Mouse (Mus musculus) neural tube, embryonic 11.5 days (tissue): ENCODE measurements around the gene Fbxo36. TPM values are rescaled to one million over a fixed set of nuclear protein-coding genes. Genes with fewer than 3 reads are reported as not detected.

Source experiments
- ATAC-seq: fragments of 200-750 bp; cut with Nextera tagmentation; 2 replicates; pipeline ENCODE4 v1.8.0; 2017; ENCODE audit warnings: moderate number of reproducible peaks, mild to moderate bottlenecking, moderate TSS enrichment, moderate library complexity; ENCODE audit not compliant: insufficient read depth, low FRiP score, low TSS enrichment
- DNase-seq: peaks from one replicate; pipeline ENCODE4 v3.0.0-alpha.2; 2015; ENCODE audit warnings: low spot score
- H3K27ac ChIP-seq: fragments of 300-500 bp; sonication (generic); 2 replicates; pipeline ENCODE4 v1.5.1; 2014; ENCODE audit warnings: low read depth, mild to moderate bottlenecking, low read length
- H3K27me3 ChIP-seq: fragments of 300-500 bp; sonication (generic); 2 replicates; pipeline ENCODE4 v1.6.1; 2014; ENCODE audit warnings: mild to moderate bottlenecking, low read length, mixed read lengths; ENCODE audit not compliant: control insufficient read depth, insufficient read depth
- H3K36me3 ChIP-seq: fragments of 300-500 bp; sonication (generic); 2 replicates; pipeline ENCODE4 v1.6.1; 2014; ENCODE audit warnings: mild to moderate bottlenecking, low read length, moderate library complexity, mixed read lengths; ENCODE audit not compliant: control insufficient read depth, insufficient read depth
- H3K4me1 ChIP-seq: fragments of 300-500 bp; sonication (generic); 2 replicates; pipeline ENCODE4 v1.6.1; 2014; ENCODE audit warnings: low read length, mixed read lengths; ENCODE audit not compliant: control insufficient read depth, insufficient read depth
- H3K4me2 ChIP-seq: fragments of 300-500 bp; sonication (generic); 2 replicates; pipeline ENCODE4 v1.6.1; 2014; ENCODE audit warnings: low read depth, mild to moderate bottlenecking, moderate library complexity
- H3K4me3 ChIP-seq: fragments of 300-500 bp; sonication (generic); 2 replicates; pipeline ENCODE4 v1.5.1; 2014; ENCODE audit warnings: low read depth, low read length
- H3K9ac ChIP-seq: fragments of 300-500 bp; sonication (generic); 2 replicates; pipeline ENCODE4 v1.6.1; 2014; ENCODE audit warnings: mild to moderate bottlenecking, low read length
- H3K9me3 ChIP-seq: fragments of 300-500 bp; sonication (generic); 2 replicates; pipeline ENCODE4 v1.6.1; 2016; ENCODE audit warnings: low read length; ENCODE audit not compliant: control insufficient read depth
- WGBS: fragments of 180-500 bp; shearing (Covaris S2); extraction: QIAGEN DNeasy Blood & Tissue Kit; methylation state at CpG from one replicate; pipeline ENCODE4 v1.1.7; 2014; 5-methylcytosine and 5-hydroxymethylcytosine counted together
- polyA plus RNA-seq: library from polyadenylated mRNA; unstranded; fragments of >200 nt; fragmentation: Nextera tagmentation; extraction: Ambion mirVana; gene quantifications from 2 replicates; pipeline ENCODE4 v1.2.1, GENCODE M21; 2014

Fbxo36 gene
- polyA plus RNA-seq, 1 experiment from 2014 or later, result 6.7 TPM

DNA sequence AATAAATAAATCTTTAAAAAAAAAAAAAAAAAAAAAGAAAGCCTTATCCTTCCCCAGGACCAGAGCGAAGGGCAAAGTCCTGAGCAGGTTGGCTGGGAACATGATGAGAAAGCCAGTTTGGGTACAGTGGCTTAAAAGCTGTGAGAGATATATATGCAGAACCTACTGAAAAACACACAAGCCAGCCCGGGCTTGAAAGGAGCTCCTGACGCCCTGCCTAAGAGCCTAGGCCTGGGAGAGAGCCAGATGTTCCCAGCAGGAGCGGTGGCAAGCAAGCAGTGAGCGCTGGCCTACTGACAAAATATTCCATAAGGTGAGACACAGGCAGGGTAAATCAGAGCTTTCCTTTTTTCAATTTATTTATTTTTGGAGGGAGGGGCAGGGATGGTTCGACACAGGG lies 26.6 kb downstream of the Fbxo36 start:
- H3K9ac ChIP-seq, result no peak overlapping the region
- no peaks in the 10 kb centered on the region for H3K27me3 ChIP-seq
- no peak overlapping the region for H3K4me3 ChIP-seq
- H3K27ac ChIP-seq, result no peak overlapping the region
- ATAC-seq, result no peak
- no peaks in the 10 kb centered on the region for H3K4me1 ChIP-seq
- no peaks in the 10 kb centered on the region for H3K9me3 ChIP-seq
- H3K4me2 ChIP-seq, result no peak overlapping the region
- WGBS, result 86% methylated on average over 6 of the region's 6 CpGs
- DNase-seq, result no peak
- H3K36me3 ChIP-seq, result no peaks in the 10 kb centered on the region

DNA sequence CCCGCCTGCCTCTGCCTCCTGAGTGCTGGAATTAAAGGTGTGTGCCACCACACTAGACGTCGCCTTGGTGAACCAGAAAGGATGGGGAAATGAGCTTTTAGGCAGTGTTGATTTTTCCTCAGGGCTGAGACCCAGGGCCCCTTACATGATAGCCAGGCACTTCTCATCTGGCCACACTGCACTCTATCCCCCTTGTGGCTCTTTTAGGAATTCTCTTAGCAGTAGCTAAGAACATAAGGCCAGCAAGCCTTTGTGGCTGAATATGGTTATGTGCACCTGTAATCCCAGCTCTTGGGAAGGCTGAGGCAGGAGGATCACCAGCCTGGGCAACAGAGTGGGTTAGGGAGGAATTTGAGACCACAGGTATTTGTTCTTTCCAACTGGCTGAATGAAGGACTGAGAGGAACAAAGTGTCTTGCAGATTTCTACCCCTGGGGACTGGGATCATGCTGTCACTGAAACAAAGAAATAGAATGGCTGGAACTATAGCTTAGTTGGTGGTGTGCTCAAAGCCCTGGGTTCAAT lies 27.1 kb downstream of the Fbxo36 start:
- Histone ChIP-seq H3K36me3 (no peaks in the 10 kb centered on the region), H3K9ac (no peak overlapping the region), H3K4me2 (no peak overlapping the region), H3K27ac (no peak overlapping the region), H3K9me3 (no peaks in the 10 kb centered on the region), H3K4me3 (no peak overlapping the region), H3K27me3 (no peaks in the 10 kb centered on the region), H3K4me1 (no peaks in the 10 kb centered on the region)
- WGBS, result 95% methylated on average over 3 of the region's 3 CpGs
- DNase-seq (no peak), ATAC-seq (no peak)

DNA sequence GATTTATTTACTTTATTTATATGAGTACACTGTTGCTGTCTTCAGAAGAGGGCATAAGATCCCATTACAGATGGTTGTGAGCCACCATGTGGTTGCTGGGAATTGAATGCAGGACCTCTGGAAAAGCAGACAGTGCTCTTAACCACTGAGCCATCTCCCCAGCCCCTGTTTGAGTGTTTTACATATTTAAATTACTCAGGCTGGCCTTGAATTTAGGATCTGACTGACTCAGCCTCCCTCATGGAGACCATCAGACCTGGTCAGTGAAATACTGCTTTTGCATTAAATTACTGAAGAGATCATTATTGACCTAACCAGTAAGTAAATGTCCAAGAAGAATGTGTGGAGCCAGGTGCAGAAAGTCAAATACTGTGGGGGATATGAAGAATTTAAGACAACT lies 28.7 kb downstream of the Fbxo36 start:
- Histone ChIP-seq H3K4me3 (no peak overlapping the region), H3K4me2 (no peak overlapping the region), H3K27me3 (no peaks in the 10 kb centered on the region), H3K4me1 (no peaks in the 10 kb centered on the region), H3K36me3 (no peaks in the 10 kb centered on the region), H3K9me3 (no peaks in the 10 kb centered on the region), H3K9ac (no peak overlapping the region), H3K27ac (no peak overlapping the region)
- ATAC-seq (no peak), DNase-seq (no peak)

DNA sequence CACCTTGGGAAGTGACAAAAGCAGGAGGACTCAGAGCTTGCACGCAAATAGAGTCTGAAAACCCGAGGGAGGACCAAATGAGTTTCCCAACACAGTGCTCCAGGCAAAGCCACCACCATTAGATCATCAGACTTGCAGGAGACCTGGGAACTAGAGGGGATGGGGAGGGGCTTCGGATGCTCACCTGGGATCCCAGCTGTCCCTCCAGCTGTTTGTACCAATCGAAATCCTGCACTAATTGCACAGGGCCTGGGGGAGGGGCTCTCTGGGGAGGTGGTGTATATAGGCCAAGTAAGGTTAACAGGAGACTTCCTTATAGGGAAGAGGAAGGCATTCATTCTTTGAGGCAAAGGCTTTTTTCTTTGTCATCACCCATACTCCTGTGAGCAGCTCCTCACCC lies 29.2 kb downstream of the Fbxo36 start:
- H3K27me3 ChIP-seq, result no peaks in the 10 kb centered on the region
- no peak overlapping the region for H3K9ac ChIP-seq
- 70% methylated on average over 4 of the region's 4 CpGs for WGBS
- H3K4me1 ChIP-seq, result no peaks in the 10 kb centered on the region
- H3K4me2 ChIP-seq, result no peak overlapping the region
- no peak overlapping the region for H3K27ac ChIP-seq
- ATAC-seq, result no peak
- no peaks in the 10 kb centered on the region for H3K36me3 ChIP-seq
- H3K9me3 ChIP-seq, result no peaks in the 10 kb centered on the region
- no peak for DNase-seq
- no peak overlapping the region for H3K4me3 ChIP-seq

DNA sequence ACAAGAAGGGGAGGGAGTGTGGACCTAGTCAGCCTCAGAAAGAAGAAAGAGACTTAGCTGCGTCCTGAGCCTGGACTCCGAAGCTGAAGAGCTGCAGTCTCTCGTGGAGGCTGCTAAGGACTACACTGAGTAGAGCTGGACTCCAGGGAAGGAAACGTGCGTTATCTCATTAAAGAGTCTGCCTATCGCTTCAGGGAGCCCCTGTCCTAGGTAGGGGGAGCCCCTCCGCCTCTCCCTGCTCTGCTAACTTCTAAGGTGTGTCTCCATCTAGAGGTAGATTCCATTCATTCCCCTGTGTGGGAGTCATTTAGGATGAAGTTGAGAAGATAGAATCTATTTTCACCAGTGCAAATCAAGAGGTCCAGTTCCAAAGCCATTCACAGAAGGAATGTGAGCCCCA lies 29.9 kb downstream of the Fbxo36 start:
- Histone ChIP-seq H3K4me3 (no peak overlapping the region), H3K9ac (no peak overlapping the region), H3K27ac (no peak overlapping the region), H3K4me1 (no peaks in the 10 kb centered on the region), H3K9me3 (no peaks in the 10 kb centered on the region), H3K36me3 (no peaks in the 10 kb centered on the region), H3K4me2 (no peak overlapping the region), H3K27me3 (no peaks in the 10 kb centered on the region)
- DNase-seq (no peak), ATAC-seq (no peak)
- 61% methylated on average over 7 of the region's 7 CpGs for WGBS

DNA sequence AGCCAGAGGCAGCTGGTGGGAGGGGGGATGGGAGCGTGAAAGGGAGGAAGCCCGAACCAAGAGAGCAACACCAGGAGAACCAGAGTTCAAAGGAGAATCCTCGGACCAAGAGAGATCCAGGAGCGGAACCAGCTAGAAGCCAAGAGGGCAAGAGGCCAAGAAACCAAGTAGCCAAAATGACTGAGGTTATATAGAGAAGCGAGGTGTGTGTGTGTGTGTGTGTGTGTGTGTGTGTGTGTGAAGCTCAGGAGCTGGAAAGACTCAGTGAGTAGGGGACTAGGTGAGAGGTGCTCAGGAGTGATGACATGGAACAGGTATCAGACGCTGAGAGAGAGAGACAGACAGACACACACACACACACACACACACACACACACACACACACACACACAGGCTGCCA lies 31.5 kb downstream of the Fbxo36 start:
- H3K27me3 ChIP-seq, result no peaks in the 10 kb centered on the region
- WGBS, result 65% methylated on average over 6 of the region's 6 CpGs
- no peak overlapping the region for H3K4me2 ChIP-seq
- H3K9ac ChIP-seq, result no peak overlapping the region
- no peaks in the 10 kb centered on the region for H3K9me3 ChIP-seq
- H3K27ac ChIP-seq, result no peak overlapping the region
- no peaks in the 10 kb centered on the region for H3K4me1 ChIP-seq
- no peaks in the 10 kb centered on the region for H3K36me3 ChIP-seq
- ATAC-seq, result no peak
- H3K4me3 ChIP-seq, result no peak overlapping the region
- no peak for DNase-seq

DNA sequence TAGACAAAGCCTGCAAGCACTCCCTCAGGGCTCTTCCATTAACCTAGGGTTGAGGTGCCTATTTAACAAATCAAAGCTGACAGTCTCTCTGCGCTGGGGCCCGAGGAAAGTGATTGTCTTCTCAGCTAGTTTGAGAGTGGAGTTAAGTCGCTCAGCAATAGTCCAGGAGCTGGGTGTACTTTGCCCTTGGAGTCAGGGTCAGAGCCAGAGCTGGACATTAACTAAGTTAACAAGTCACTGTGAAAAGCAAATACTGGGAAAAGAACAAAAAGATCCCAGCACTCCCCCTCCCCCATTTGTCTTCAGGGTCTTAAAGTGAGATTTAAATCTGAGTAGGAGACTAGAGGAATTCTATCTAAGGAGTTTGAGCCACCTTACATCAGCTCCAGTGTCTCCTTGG lies 32.5 kb downstream of the Fbxo36 start:
- H3K27ac ChIP-seq, result no peak overlapping the region
- no peak overlapping the region for H3K9ac ChIP-seq
- DNase-seq, result no peak
- H3K9me3 ChIP-seq, result no peaks in the 10 kb centered on the region
- no peaks in the 10 kb centered on the region for H3K36me3 ChIP-seq
- H3K4me1 ChIP-seq, result no peaks in the 10 kb centered on the region
- H3K4me3 ChIP-seq, result no peak overlapping the region
- H3K4me2 ChIP-seq, result no peak overlapping the region
- no peak for ATAC-seq
- WGBS, result 20% methylated on average over 3 of the region's 3 CpGs
- H3K27me3 ChIP-seq, result no peaks in the 10 kb centered on the region

DNA sequence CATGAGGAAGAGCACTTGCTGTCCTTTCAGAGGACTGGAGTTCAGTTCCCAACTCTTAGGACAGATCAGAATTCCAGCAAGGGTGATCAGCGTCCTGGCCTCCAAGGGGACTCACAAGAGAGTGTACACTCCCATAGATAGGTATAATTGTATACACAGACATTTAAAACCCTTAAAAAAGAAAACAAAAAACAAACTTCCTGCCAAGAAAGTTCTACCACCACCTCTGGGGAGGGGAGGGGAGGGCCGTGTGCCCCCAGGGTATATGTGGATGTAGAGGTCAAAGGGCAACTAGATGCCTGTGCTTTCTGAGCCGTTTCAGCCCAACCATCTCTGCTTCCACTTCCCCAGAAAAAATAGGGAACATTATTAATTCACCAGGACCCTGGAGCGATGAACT lies 33.3 kb downstream of the Fbxo36 start:
- Histone ChIP-seq H3K9me3 (no peaks in the 10 kb centered on the region), H3K4me3 (no peak overlapping the region), H3K4me1 (no peaks in the 10 kb centered on the region), H3K4me2 (no peak overlapping the region), H3K27me3 (no peaks in the 10 kb centered on the region), H3K9ac (no peak overlapping the region), H3K36me3 (no peaks in the 10 kb centered on the region), H3K27ac (no peak overlapping the region)
- ATAC-seq (no peak), DNase-seq (no peak)
- 63% methylated on average over 4 of the region's 4 CpGs for WGBS

DNA sequence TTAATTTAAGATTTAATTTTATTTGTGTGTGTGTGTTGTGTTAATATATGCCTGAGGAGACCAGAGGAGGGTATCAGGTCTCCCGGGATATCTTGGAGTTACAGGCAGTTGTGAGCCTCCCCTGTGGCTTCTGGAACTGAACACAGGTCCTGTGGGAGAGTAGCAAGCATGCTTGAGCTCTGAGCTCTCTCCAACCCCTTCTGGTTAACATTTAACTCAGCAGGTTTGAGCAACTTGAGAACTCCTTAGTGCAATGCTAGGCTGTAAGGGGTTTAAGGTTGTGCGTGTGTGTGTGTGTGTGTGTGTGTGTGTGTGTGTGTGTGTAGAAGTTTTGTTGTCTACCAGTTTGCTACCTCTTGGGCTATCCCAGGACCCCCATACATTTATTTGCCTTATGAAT lies 37.9 kb downstream of the Fbxo36 start:
- H3K9me3 ChIP-seq, result no peaks in the 10 kb centered on the region
- H3K36me3 ChIP-seq, result no peaks in the 10 kb centered on the region
- DNase-seq (no peak), ATAC-seq (no peak)
- no peaks in the 10 kb centered on the region for H3K4me1 ChIP-seq
- 84% methylated on average over 2 of the region's 2 CpGs for WGBS
- H3K9ac ChIP-seq, result no peak overlapping the region
- no peaks in the 10 kb centered on the region for H3K27me3 ChIP-seq
- H3K27ac ChIP-seq, result no peak overlapping the region
- no peak overlapping the region for H3K4me2 ChIP-seq
- H3K4me3 ChIP-seq, result no peak overlapping the region
